Mouse (Mus musculus) telencephalon, adult 2 months (tissue): ENCODE results near the gene Adnp.

Experiments used
- DNase-seq: peaks from one replicate; pipeline ENCODE4 v3.0.0-alpha.2; 2011; ENCODE audit warnings: low read depth, low spot score

Adnp gene

DNA sequence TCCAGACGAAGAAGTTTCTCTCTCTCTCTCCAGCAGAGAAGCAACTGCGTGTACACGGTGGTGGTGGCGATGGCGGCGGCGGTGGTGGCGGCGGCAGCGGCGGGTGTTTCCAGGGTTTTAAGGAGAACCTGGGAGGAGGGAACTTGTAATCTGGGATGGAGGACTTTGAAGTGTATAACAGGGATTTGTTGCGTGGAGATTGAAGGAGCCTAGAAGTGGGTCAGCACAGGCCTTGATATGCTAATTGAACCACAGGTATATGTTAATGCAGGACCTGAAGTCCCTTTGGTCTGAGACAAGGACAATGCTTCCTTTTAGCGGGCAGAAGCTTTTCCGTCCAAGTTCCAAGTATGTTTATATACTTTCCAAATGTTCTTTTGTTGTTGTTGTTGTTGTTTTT is 50.6 kb downstream of the Adnp start:
- DNase-seq, result no peak

DNA sequence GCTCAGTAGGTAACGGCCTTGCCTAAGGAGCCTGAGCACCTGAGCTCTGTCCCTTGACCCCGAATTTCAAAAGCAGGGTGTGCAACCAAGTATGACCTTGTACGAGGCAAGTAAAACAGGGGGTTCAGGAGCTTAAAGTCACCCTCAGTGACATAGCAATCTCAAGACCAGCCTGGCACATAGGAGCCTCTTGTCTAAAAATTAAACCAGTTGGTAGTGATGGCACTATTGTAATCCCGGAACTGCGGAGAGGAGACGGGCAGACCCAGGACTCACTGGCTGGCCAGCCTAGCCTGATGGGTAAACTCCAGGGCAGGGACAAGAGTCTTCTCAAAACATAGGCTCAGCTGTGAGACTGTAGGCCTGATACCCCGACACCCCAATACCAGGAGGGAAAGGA is 51.2 kb downstream of the Adnp start:
- DNase-seq, result no peak

DNA sequence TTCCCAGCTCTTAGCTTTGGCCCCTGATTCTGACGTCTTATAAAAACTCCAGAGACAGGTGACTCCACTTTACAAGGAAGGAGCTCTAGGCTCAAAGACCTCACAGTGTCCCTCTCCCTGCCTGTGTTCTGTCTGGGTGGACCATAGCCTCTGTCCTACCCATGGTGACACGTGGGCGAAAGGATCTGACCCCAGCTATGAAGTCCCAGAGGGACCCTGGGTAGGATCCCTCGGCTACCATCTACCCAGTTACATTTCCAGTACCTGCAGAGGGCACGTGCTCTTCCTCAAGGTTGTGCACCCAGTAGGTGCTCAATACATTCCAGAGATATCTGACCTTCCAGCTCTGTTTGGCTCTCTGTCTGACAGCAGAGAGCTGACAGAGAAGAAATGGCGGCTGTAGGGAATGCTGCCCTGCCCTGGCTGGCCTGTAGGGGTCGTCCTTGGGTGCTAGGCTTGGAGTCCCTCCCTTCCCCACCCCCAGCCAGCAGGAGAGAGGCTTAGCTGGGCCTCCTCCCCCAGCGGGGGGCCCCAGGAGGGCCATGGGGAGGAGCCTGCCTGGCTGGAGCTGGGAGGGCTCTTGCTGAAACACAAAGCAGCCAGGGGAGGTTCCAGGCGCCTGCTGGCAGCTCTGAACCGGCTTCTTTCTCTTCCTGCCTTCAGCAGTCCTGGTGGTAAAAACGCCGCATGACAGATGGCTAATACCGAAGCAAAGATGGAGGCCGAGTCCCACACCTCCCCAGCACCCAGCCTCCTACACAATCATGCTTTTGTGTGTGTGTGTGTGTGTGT is 52.6 kb downstream of the Adnp start:
- no peak for DNase-seq

DNA sequence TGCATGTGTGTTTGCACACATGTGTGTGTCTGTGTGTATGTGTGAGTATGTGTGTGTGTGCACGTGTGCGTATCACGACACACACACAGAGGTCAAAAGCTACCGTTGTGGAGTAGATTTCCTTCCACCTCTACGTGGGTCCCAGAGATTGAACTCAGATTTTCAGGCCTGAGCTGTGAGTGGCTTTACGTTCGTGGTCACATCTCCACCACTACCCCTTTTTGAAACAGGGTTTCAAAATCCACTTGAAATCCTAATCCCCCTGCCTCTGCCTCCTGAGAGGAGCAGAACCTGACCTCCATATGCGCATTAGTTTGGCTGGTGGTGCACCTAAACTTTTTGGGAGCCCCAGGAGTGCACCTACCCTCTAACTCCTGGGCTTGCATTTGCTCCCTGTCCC is 57.7 kb downstream of the Adnp start:
- no peak for DNase-seq

DNA sequence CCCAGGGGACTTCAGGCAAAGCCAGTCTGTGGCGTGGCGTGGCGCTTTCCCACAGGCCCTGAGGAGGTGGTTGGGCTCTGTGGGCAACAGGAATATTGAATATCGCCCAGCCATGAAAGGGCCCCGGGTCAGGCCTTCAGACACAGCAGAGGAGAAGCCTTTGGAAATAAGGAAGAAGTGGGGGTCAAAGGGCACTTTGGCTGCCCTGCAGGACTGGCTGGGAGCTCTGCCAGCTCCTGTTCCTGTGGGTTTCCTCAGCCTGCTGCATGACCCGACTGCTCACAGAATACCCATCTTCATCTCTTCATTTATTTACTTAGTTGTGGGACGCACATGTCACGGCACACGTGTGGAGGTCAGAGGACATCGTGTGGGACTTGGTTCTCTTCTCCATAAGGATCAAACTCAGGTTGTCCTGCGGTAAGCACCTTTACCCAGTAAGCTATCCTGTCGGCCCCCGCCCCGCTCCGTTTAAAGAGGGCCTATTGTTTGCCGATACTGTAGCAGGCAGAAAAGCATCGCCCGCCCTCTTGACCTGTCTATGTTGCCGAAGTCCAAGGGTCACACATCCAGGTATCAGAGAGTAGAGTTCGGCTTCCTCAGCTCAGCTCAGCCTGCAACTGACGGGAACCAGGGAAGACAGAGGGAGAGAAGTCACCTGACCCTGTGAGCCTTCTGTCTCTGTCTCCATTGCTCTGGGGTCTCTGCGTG is 59.0 kb downstream of the Adnp start:
- DNase-seq, result no peak

DNA sequence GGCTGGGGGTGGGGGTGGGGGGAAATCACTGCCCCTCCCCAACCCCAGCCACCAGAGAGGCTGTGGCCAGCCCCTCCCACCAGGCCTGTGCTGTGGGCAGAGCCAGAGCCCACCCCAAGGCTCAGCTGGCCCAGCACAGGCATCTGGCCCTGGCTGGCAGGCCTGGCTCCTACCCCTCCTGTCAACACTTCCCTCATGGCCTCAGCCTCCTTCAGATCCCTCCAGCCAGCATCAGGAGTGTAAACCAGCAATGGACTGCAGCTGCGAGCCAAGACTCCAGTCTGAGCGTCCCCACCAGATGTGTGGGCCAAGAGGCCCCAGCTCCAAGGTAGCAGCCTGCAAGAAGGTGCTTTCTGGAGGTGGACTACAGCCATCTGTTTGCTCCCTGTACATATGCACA is 61.5 kb downstream of the Adnp start:
- no peak for DNase-seq

DNA sequence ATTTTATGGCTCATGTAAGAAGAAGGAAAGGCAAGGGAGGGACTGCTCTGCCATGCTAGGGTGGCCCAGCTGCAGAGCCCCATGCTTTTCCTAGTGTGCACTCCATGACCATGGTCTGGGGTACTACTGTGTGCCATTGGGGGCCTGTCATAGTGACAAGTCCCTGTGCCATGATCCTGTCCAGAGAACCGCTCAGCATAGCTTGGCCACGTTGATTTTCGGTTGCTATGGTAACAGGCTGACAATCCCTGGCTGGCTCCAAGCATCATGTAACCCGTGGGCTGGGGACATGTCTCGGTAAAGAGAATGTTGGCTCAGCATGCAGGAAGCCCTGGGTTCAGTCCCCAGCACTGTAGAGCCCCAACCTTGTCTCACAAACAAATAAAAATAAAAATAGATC is 63.1 kb downstream of the Adnp start:
- no peak for DNase-seq

DNA sequence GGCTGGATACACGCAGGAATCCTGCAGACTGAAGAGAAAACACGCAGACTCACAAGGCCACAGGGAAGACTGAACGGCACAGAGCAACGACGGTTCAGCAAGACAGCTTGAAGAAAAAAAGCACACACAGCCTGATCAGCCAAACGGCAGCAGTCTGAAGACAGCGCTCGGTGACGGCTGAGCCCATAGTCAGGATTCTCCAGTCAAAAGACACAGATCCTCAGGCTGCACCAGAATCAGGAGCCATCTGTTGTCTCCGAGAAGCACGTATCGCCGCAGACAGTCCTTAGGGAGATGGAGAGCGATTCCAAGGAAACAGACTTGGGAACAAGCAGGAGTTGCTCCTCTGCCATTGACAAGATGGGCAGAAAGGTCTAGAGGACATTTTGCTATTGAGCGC is 69.8 kb downstream of the Adnp start:
- DNase-seq, result peak; percentile 33
